In genomic region chr7:109616034-109616979, GRCm38 (mm10) we compare ENCODE assay signal across 8 mouse cellular contexts.
A peak's percentile ranks its signal among the peaks of the same experiment; 100 is the strongest.
DNase-seq lines count a peak whose midpoint lies in the region; ATAC-seq and TF ChIP-seq lines count a peak whose summit lies in the region.

No protein-coding gene starts in this region.

- H3K9ac ChIP-seq in forebrain, embryonic 12.5 days = peak overlapping the region; percentile 33
- H3K9ac ChIP-seq in heart, embryonic 15.5 days = peak overlapping the region; percentile 69
- H3K9ac ChIP-seq in liver, embryonic 11.5 days (ENCODE audit: low read depth, low read length) = peak overlapping the region; percentile 43
- H3K9ac ChIP-seq in stomach, embryonic 16.5 days (ENCODE audit: low read length) = peak overlapping the region; percentile 76

- ATAC-seq in cerebellum, adult (ENCODE audit: insufficient number of reproducible peaks, low FRiP score, low TSS enrichment) = peak; percentile 93
- ATAC-seq in forebrain, embryonic 12.5 days (ENCODE audit: low FRiP score) = peak; percentile 97
- peak; percentile 91 for ATAC-seq in heart, embryonic 15.5 days (replicated peaks; ENCODE audit: insufficient number of reproducible peaks, insufficient read depth, low FRiP score, low read depth)
- ATAC-seq in liver, embryonic 11.5 days (replicated peaks; ENCODE audit: low FRiP score) = peak; percentile 85
- ATAC-seq in stomach, embryonic 16.5 days (ENCODE audit: insufficient read depth, low FRiP score) = peak; percentile 95

- peaks cover 10% of the 10 kb centered on the region for H3K27me3 ChIP-seq in E14TG2a.4 (ENCODE audit: insufficient read depth, low read length)
- H3K27me3 ChIP-seq in forebrain, embryonic 12.5 days = no peaks in the 10 kb centered on the region
- H3K27me3 ChIP-seq in heart, embryonic 15.5 days = no peaks in the 10 kb centered on the region
- no peaks in the 10 kb centered on the region for H3K27me3 ChIP-seq in liver, embryonic 11.5 days (replicated peaks; ENCODE audit: control insufficient read depth, insufficient read depth, low read length)
- H3K27me3 ChIP-seq in stomach, embryonic 16.5 days (ENCODE audit: control insufficient read depth, insufficient read depth, low read length) = no peaks in the 10 kb centered on the region

- H3K4me1 ChIP-seq in E14TG2a.4 (replicated peaks; ENCODE audit: low read depth, low read length) = peaks cover 70% of the 10 kb centered on the region
- H3K4me1 ChIP-seq in forebrain, embryonic 12.5 days = peaks cover 54% of the 10 kb centered on the region
- H3K4me1 ChIP-seq in heart, embryonic 15.5 days (replicated peaks) = peaks cover 75% of the 10 kb centered on the region
- H3K4me1 ChIP-seq in liver, embryonic 11.5 days (replicated peaks; ENCODE audit: control insufficient read depth, insufficient read depth, low read length) = peaks cover 38% of the 10 kb centered on the region
- H3K4me1 ChIP-seq in stomach, embryonic 16.5 days (ENCODE audit: control insufficient read depth, insufficient read depth, low read length) = peaks cover 60% of the 10 kb centered on the region

- TF ChIP-seq CTCF in E14TG2a.4 (conservative IDR thresholded peaks at IDR 0.05; ENCODE audit: low read length) = no peak

- peak; percentile 86 for DNase-seq in kidney, postnatal 10 days
- DNase-seq in liver, embryonic 11.5 days (ENCODE audit: low spot score) = peak; percentile 64
- peak; percentile 14 for DNase-seq in naive thymus-derived CD4-positive, alpha-beta T cell, adult 2 months (ENCODE audit: low read depth)

- H3K36me3 ChIP-seq in E14TG2a.4 (ENCODE audit: insufficient read depth, low read length) = 0 out of 2 replicates have a peak, but pooled peaks cover 10% of the 10 kb centered on the region
- H3K36me3 ChIP-seq in forebrain, embryonic 12.5 days (replicated peaks) = no peaks in the 10 kb centered on the region
- no peaks in the 10 kb centered on the region for H3K36me3 ChIP-seq in heart, embryonic 15.5 days
- H3K36me3 ChIP-seq in liver, embryonic 11.5 days (ENCODE audit: control insufficient read depth, insufficient read depth, low read length) = no peaks in the 10 kb centered on the region
- no peaks in the 10 kb centered on the region for H3K36me3 ChIP-seq in stomach, embryonic 16.5 days (ENCODE audit: control insufficient read depth, insufficient read depth, low read length)

- no peaks in the 10 kb centered on the region for H3K9me3 ChIP-seq in E14TG2a.4 (ENCODE audit: low read length)
- no peaks in the 10 kb centered on the region for H3K9me3 ChIP-seq in forebrain, embryonic 12.5 days
- H3K9me3 ChIP-seq in heart, embryonic 15.5 days (replicated peaks) = no peaks in the 10 kb centered on the region
- no peaks in the 10 kb centered on the region for H3K9me3 ChIP-seq in liver, embryonic 11.5 days (ENCODE audit: control insufficient read depth, low read length)
- no peaks in the 10 kb centered on the region for H3K9me3 ChIP-seq in stomach, embryonic 16.5 days (replicated peaks; ENCODE audit: control insufficient read depth, low read length)

- under 1% methylated on average over 25 of the region's 25 CpGs for WGBS in forebrain, embryonic 12.5 days
- WGBS in heart, embryonic 15.5 days = 5% methylated on average over 25 of the region's 25 CpGs
- 11% methylated on average over 25 of the region's 25 CpGs for WGBS in liver, embryonic 11.5 days
- 4% methylated on average over 25 of the region's 25 CpGs for WGBS in stomach, embryonic 16.5 days

- peak overlapping the region; percentile 74 for H3K4me3 ChIP-seq in E14TG2a.4 (replicated peaks; ENCODE audit: low read length)
- peak overlapping the region; percentile 32 for H3K4me3 ChIP-seq in forebrain, embryonic 12.5 days (replicated peaks)
- H3K4me3 ChIP-seq in heart, embryonic 15.5 days = peak overlapping the region; percentile 60
- peak overlapping the region; percentile 30 for H3K4me3 ChIP-seq in liver, embryonic 11.5 days (ENCODE audit: low read depth, low read length)
- peak overlapping the region; percentile 50 for H3K4me3 ChIP-seq in stomach, embryonic 16.5 days (replicated peaks; ENCODE audit: low read length)

- peak overlapping the region; percentile 75 for H3K27ac ChIP-seq in forebrain, embryonic 12.5 days
- peak overlapping the region; percentile 96 for H3K27ac ChIP-seq in heart, embryonic 15.5 days
- H3K27ac ChIP-seq in liver, embryonic 11.5 days (ENCODE audit: low read depth, low read length) = peak overlapping the region; percentile 72
- peak overlapping the region; percentile 98 for H3K27ac ChIP-seq in stomach, embryonic 16.5 days (ENCODE audit: low read length)

- peak overlapping the region; percentile 54 for H3K4me2 ChIP-seq in forebrain, embryonic 12.5 days
- peak overlapping the region; percentile 80 for H3K4me2 ChIP-seq in heart, embryonic 15.5 days
- H3K4me2 ChIP-seq in liver, embryonic 11.5 days = peak overlapping the region; percentile 64
- peak overlapping the region; percentile 67 for H3K4me2 ChIP-seq in stomach, embryonic 16.5 days (ENCODE audit: low read depth, low read length)

Comparison
In these comparisons a context has a peak if more than half of its experiments do, and no peak if none do; other contexts are left out.
1. Peak in every context shown above with its lines: DNase-seq, ATAC-seq, H3K4me3 ChIP-seq and H3K27ac ChIP-seq.
2. DNase-seq: peak in every context shown above with its lines; median percentile 86 in kidney, postnatal 10 days; 64 in liver, embryonic 11.5 days; 14 in naive thymus-derived CD4-positive, alpha-beta T cell, adult 2 months.